Mouse (Mus musculus) adrenal gland, adult 2 months (tissue): ENCODE measurements at regions not wholly inside any gene's neighbourhood (a gene's known extent, or its start where the extent isn't known, plus 50 kb on each side); places are given as distances from the start of the nearest gene placed in this dataset.

Source experiments
- DNase-seq: peaks from one replicate; pipeline ENCODE4 v3.0.0; 2021

- DNase-seq = no peak
These were observed 110.4 kb downstream of the Fgf9 start for GRCm38 (mm10) chr14:58180724-58181123.

- DNase-seq = no peak
These were observed 105.5 kb downstream of the Fgf9 start for GRCm38 (mm10) chr14:58175651-58176363.

GRCm38 (mm10) chr14:58174512-58174911 lies 104.2 kb downstream of the Fgf9 start:
- no peak for DNase-seq

- DNase-seq = no peak
These were observed 98.6 kb downstream of the Fgf9 start for GRCm38 (mm10) chr14:58168920-58169319.
